In the genomic region with DNA sequence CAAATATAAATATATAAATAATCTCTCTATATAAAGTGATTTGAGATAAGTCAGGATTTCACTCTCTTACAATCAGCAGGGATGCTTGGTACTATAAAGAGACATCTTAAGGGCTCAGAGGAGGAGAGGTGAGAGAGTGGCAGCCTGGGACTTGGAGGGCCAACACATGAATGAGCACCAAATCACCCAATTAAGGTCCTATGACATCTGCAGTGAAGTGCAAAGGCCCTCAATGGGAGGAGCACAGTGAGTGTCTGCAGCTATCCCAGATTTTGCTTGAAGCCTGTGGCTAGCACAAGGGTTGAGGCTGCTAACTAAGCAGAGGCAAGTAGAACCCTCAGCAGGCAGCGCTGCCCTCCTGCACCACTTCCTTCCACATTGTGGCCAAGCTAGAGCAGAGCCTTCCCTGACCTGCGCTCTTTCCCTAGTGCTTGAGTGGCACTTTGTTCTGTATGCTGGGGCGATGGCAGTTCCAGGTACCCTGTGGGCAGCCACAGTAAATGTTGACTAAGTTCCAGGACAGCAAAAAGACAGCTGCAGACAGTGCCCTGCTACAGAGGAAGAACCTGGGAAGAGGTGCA, we compare ENCODE assay signal across 28 mouse cellular contexts. TPM values are rescaled to one million over a fixed set of nuclear protein-coding genes. Genes with fewer than 3 reads are reported as not detected.
DNase-seq lines count a peak whose midpoint lies in the region; ATAC-seq lines count a peak whose summit lies in the region.
"Had no signal": no experiment of that assay in that cellular context is flagged by ENCODE, and none has a peak within 500 bp of the region (broad histone marks: within the 10 kb centered on the region; RNA-seq: fewer than 3 reads in every experiment).

No protein-coding gene starts in this region.

- no peak overlapping the region for H3K4me3 ChIP-seq in hindbrain, embryonic 13.5 days
- no peak overlapping the region for H3K4me3 ChIP-seq in hindbrain, embryonic 12.5 days
- no peak overlapping the region for H3K4me3 ChIP-seq in midbrain, embryonic 11.5 days (ENCODE audit: low read depth, low read length)
- H3K4me3 ChIP-seq in midbrain, embryonic 16.5 days (ENCODE audit: low read depth, low read length) = no peak overlapping the region
- no peak overlapping the region for H3K4me3 ChIP-seq in embryonic facial prominence, embryonic 10.5 days
- H3K4me3 ChIP-seq: forebrain, embryonic 10.5 days; heart, adult 2 months; limb, embryonic 15.5 days had no signal

- 0 out of 2 replicates have a peak overlapping the region, but pooled peaks have one; percentile 8 for H3K9ac ChIP-seq in hindbrain, embryonic 13.5 days
- H3K9ac ChIP-seq in hindbrain, embryonic 12.5 days = no peak overlapping the region
- no peak overlapping the region for H3K9ac ChIP-seq in midbrain, embryonic 11.5 days (ENCODE audit: low read length)
- H3K9ac ChIP-seq in midbrain, embryonic 16.5 days (ENCODE audit: low read depth, low read length) = no peak overlapping the region
- H3K9ac ChIP-seq: forebrain, postnatal 0 days; limb, embryonic 15.5 days; liver, postnatal 0 days had no signal

- WGBS in hindbrain, embryonic 13.5 days = 95% methylated on average over 3 of the region's 3 CpGs
- WGBS in hindbrain, embryonic 12.5 days = 87% methylated on average over 3 of the region's 3 CpGs
- 96% methylated on average over 3 of the region's 3 CpGs for WGBS in midbrain, embryonic 11.5 days
- WGBS in midbrain, embryonic 16.5 days = 95% methylated on average over 3 of the region's 3 CpGs
- 92% methylated on average over 3 of the region's 3 CpGs for WGBS in embryonic facial prominence, embryonic 10.5 days

- ATAC-seq in hindbrain, embryonic 13.5 days (ENCODE audit: low FRiP score) = no peak
- ATAC-seq in hindbrain, embryonic 12.5 days (ENCODE audit: low FRiP score) = no peak
- no peak for ATAC-seq in midbrain, embryonic 11.5 days (ENCODE audit: low FRiP score)
- no peak for ATAC-seq in midbrain, embryonic 16.5 days
- ATAC-seq in megakaryocyte-erythroid progenitor cell, adult 5-6 weeks (replicated peaks; ENCODE audit: low FRiP score, low TSS enrichment, poor library complexity, severe bottlenecking) = 0 out of 2 replicates have a peak, but pooled peaks have one; percentile 14
- ATAC-seq: forebrain, postnatal 0 days; liver, postnatal 0 days had no signal

- H3K9me3 ChIP-seq in hindbrain, embryonic 13.5 days = no peaks in the 10 kb centered on the region
- H3K9me3 ChIP-seq in hindbrain, embryonic 12.5 days (replicated peaks) = no peaks in the 10 kb centered on the region
- H3K9me3 ChIP-seq in midbrain, embryonic 11.5 days (ENCODE audit: control insufficient read depth, low read length) = no peaks in the 10 kb centered on the region
- no peaks in the 10 kb centered on the region for H3K9me3 ChIP-seq in midbrain, embryonic 16.5 days (replicated peaks; ENCODE audit: control insufficient read depth, low read length, poor library complexity, severe bottlenecking)
- H3K9me3 ChIP-seq in embryonic facial prominence, embryonic 10.5 days = no peaks in the 10 kb centered on the region
- H3K9me3 ChIP-seq: forebrain, embryonic 10.5 days; G1E; limb, embryonic 15.5 days had no signal

- H3K36me3 ChIP-seq in hindbrain, embryonic 13.5 days = peaks cover 32% of the 10 kb centered on the region
- peaks cover 18% of the 10 kb centered on the region for H3K36me3 ChIP-seq in hindbrain, embryonic 12.5 days
- H3K36me3 ChIP-seq in midbrain, embryonic 11.5 days (ENCODE audit: control insufficient read depth, insufficient read depth, low read length) = no peaks in the 10 kb centered on the region; the same call in 1 of the 2 replicates
- H3K36me3 ChIP-seq in midbrain, embryonic 16.5 days (ENCODE audit: control insufficient read depth, insufficient read depth, low read length) = 0 out of 2 replicates have a peak, but pooled peaks cover 2% of the 10 kb centered on the region
- peaks cover 58% of the 10 kb centered on the region for H3K36me3 ChIP-seq in embryonic facial prominence, embryonic 10.5 days (replicated peaks)

- peak; percentile 51 for DNase-seq in midbrain, embryonic 11.5 days (ENCODE audit: low spot score, missing footprints)
- no peak for DNase-seq in embryonic facial prominence, embryonic 10.5 days (ENCODE audit: low spot score)
- DNase-seq in lung, postnatal 25 days (ENCODE audit: low spot score) = no peak
- DNase-seq in gastrocnemius, adult 18-20 months (ENCODE audit: low spot score) = no peak
- DNase-seq: adrenal gland, postnatal 25 days; cerebellum, adult 11-12 months; cerebellum, postnatal 25 days; forebrain, postnatal 0 days; heart, adult 2 months; kidney, adult 9 months; layer of hippocampus, postnatal 36 days; liver, postnatal 0 days; lung, postnatal 14 days had no signal

- H3K27ac ChIP-seq in hindbrain, embryonic 13.5 days = peak overlapping the region; percentile 18; the same call in 1 of the 2 replicates
- H3K27ac ChIP-seq in hindbrain, embryonic 12.5 days = no peak overlapping the region
- no peak overlapping the region for H3K27ac ChIP-seq in midbrain, embryonic 11.5 days (ENCODE audit: low read depth, low read length)
- H3K27ac ChIP-seq in midbrain, embryonic 16.5 days (ENCODE audit: low read length) = no peak overlapping the region
- 0 out of 2 replicates have a peak overlapping the region, but pooled peaks have one; percentile 2 for H3K27ac ChIP-seq in embryonic facial prominence, embryonic 10.5 days (replicated peaks)
- H3K27ac ChIP-seq: forebrain, embryonic 10.5 days; heart, adult 2 months; limb, embryonic 15.5 days had no signal

- H3K4me2 ChIP-seq in hindbrain, embryonic 13.5 days = no peak overlapping the region
- H3K4me2 ChIP-seq in hindbrain, embryonic 12.5 days (replicated peaks) = no peak overlapping the region
- H3K4me2 ChIP-seq in midbrain, embryonic 11.5 days = no peak overlapping the region
- no peak overlapping the region for H3K4me2 ChIP-seq in midbrain, embryonic 16.5 days (ENCODE audit: low read length)
- H3K4me2 ChIP-seq: limb, embryonic 15.5 days had no signal

- no peaks in the 10 kb centered on the region for H3K27me3 ChIP-seq in hindbrain, embryonic 13.5 days
- no peaks in the 10 kb centered on the region for H3K27me3 ChIP-seq in hindbrain, embryonic 12.5 days
- H3K27me3 ChIP-seq in midbrain, embryonic 11.5 days (ENCODE audit: control insufficient read depth, insufficient read depth, low read length) = no peaks in the 10 kb centered on the region
- no peaks in the 10 kb centered on the region for H3K27me3 ChIP-seq in midbrain, embryonic 16.5 days (ENCODE audit: control insufficient read depth, insufficient read depth, low read depth, low read length)
- no peaks in the 10 kb centered on the region for H3K27me3 ChIP-seq in embryonic facial prominence, embryonic 10.5 days (replicated peaks; ENCODE audit: low read depth, poor library complexity, severe bottlenecking)
- H3K27me3 ChIP-seq: limb, embryonic 15.5 days had no signal

- peaks cover 18% of the 10 kb centered on the region for H3K4me1 ChIP-seq in hindbrain, embryonic 13.5 days (replicated peaks)
- peaks cover 27% of the 10 kb centered on the region for H3K4me1 ChIP-seq in hindbrain, embryonic 12.5 days
- no peaks in the 10 kb centered on the region for H3K4me1 ChIP-seq in midbrain, embryonic 11.5 days (ENCODE audit: control insufficient read depth, insufficient read depth, low read length)
- H3K4me1 ChIP-seq in midbrain, embryonic 16.5 days (ENCODE audit: control insufficient read depth, insufficient read depth, low read length) = no peaks in the 10 kb centered on the region
- H3K4me1 ChIP-seq in embryonic facial prominence, embryonic 10.5 days = peaks cover 18% of the 10 kb centered on the region; the same call in 1 of the 2 replicates

RNA-seq across cellular contexts. Expression of gene Rab22a, which starts 26.3 kb away (rescaled TPM):
- 34.7 and 36.8 TPM in 2 replicates for polyA plus RNA-seq in hindbrain, embryonic 13.5 days (2015; fragmentation: Nextera tagmentation; extraction: Ambion mirVana)
- polyA plus RNA-seq in hindbrain, embryonic 12.5 days (2016; fragmentation: Nextera tagmentation; extraction: Ambion mirVana) = 51.1 and 51.4 TPM in 2 replicates
- 37.3 and 38.2 TPM in 2 replicates for polyA plus RNA-seq in midbrain, embryonic 11.5 days (2014; fragmentation: Nextera tagmentation; extraction: Ambion mirVana)
- polyA plus RNA-seq in midbrain, embryonic 16.5 days (2015; fragmentation: Nextera tagmentation; extraction: Ambion mirVana) = 33.5 and 34.2 TPM in 2 replicates
- polyA plus RNA-seq in embryonic facial prominence, embryonic 10.5 days (2016; fragmentation: Nextera tagmentation; extraction: Ambion mirVana) = 24.2 and 24.6 TPM in 2 replicates
- 18.1 and 20.7 TPM in 2 replicates for total RNA-seq in megakaryocyte-erythroid progenitor cell, adult 5-6 weeks (2014; fragmentation: Nextera tagmentation)
- 13.3 and 16.8 TPM in 2 replicates for total RNA-seq in megakaryocyte-erythroid progenitor cell, adult 5-6 weeks (2017)
- total RNA-seq in gastrocnemius, adult 18-20 months (2021) = 10 to 100 TPM; 26.2 to 30.6 TPM

RNA-seq across cellular contexts. Expression of gene 1700010B08Rik, which starts 33.3 kb away (rescaled TPM):
- polyA plus RNA-seq in hindbrain, embryonic 13.5 days (2015; fragmentation: Nextera tagmentation; extraction: Ambion mirVana) = not detected in 2 replicates
- not detected in 2 replicates for polyA plus RNA-seq in hindbrain, embryonic 12.5 days (2016; fragmentation: Nextera tagmentation; extraction: Ambion mirVana)
- polyA plus RNA-seq in midbrain, embryonic 11.5 days (2014; fragmentation: Nextera tagmentation; extraction: Ambion mirVana) = not detected in 2 replicates
- polyA plus RNA-seq in midbrain, embryonic 16.5 days (2015; fragmentation: Nextera tagmentation; extraction: Ambion mirVana) = not detected in 2 replicates
- not detected in 2 replicates for polyA plus RNA-seq in embryonic facial prominence, embryonic 10.5 days (2016; fragmentation: Nextera tagmentation; extraction: Ambion mirVana)
- total RNA-seq in megakaryocyte-erythroid progenitor cell, adult 5-6 weeks (2014; fragmentation: Nextera tagmentation) = not detected in 2 replicates
- 0.38 TPM in 1 of 2 replicates, not detected in the other for total RNA-seq in megakaryocyte-erythroid progenitor cell, adult 5-6 weeks (2017)
- not detected for total RNA-seq in gastrocnemius, adult 18-20 months (2021)
- total RNA-seq: adrenal gland, postnatal 25 days; forebrain, postnatal 0 days; G1E; heart, adult 2 months; layer of hippocampus, adult 18-20 months; layer of hippocampus, postnatal 36 days; left cerebral cortex, postnatal 36 days; midbrain, postnatal 0 days; neutrophil, adult 5-6 weeks had no signal
- polyA plus RNA-seq: forebrain, embryonic 10.5 days; forebrain, postnatal 0 days; G1E; heart, embryonic 14.5 days; hindbrain, embryonic 11.5 days; intestine, embryonic 14.5 days; limb, embryonic 15.5 days; liver, postnatal 0 days; midbrain, postnatal 0 days; stomach, embryonic 16.5 days had no signal

RNA-seq across cellular contexts. Expression of gene Vapb, which starts 51.4 kb away (rescaled TPM):
- 11.7 and 13.3 TPM in 2 replicates for polyA plus RNA-seq in hindbrain, embryonic 13.5 days (2015; fragmentation: Nextera tagmentation; extraction: Ambion mirVana)
- 10.7 and 14.2 TPM in 2 replicates for polyA plus RNA-seq in hindbrain, embryonic 12.5 days (2016; fragmentation: Nextera tagmentation; extraction: Ambion mirVana)
- 13.7 and 13.8 TPM in 2 replicates for polyA plus RNA-seq in midbrain, embryonic 11.5 days (2014; fragmentation: Nextera tagmentation; extraction: Ambion mirVana)
- 14.4 and 15.9 TPM in 2 replicates for polyA plus RNA-seq in midbrain, embryonic 16.5 days (2015; fragmentation: Nextera tagmentation; extraction: Ambion mirVana)
- polyA plus RNA-seq in embryonic facial prominence, embryonic 10.5 days (2016; fragmentation: Nextera tagmentation; extraction: Ambion mirVana) = 8.1 and 9.8 TPM in 2 replicates
- total RNA-seq in megakaryocyte-erythroid progenitor cell, adult 5-6 weeks (2014; fragmentation: Nextera tagmentation) = 5.2 and 8.8 TPM in 2 replicates
- total RNA-seq in megakaryocyte-erythroid progenitor cell, adult 5-6 weeks (2017) = 46.8 and 67.2 TPM in 2 replicates
- 100 to 1,000 TPM; 160 to 163 TPM for total RNA-seq in gastrocnemius, adult 18-20 months (2021)

Comparison
In these comparisons a context has a peak if more than half of its experiments do, and no peak if none do; other contexts are left out.
1. H3K27ac ChIP-seq: peak in hindbrain, embryonic 13.5 days (single experiment) and embryonic facial prominence, embryonic 10.5 days (single experiment); none in hindbrain, embryonic 12.5 days (single experiment), midbrain, embryonic 11.5 days (single experiment) and midbrain, embryonic 16.5 days (single experiment).